Mouse (Mus musculus): ENCODE measurements around the gene Lef1. TPM values are rescaled to one million over a fixed set of nuclear protein-coding genes. Genes with fewer than 3 reads are reported as not detected.

Lef1 gene
- total RNA-seq, 2 experiments from 2014 or later = 0.66 to 1.5 TPM

GRCm38 (mm10) chr3:131107301-131108093 lies 2.8 kb upstream of the Lef1 start:
- ATAC-seq (ENCODE audit: poor library complexity, severe bottlenecking) = no peak

- ATAC-seq (ENCODE audit: poor library complexity, severe bottlenecking) = no peak
Measured at GRCm38 (mm10) chr3:131108094-131108653, 2.1 kb upstream of the Lef1 start.

GRCm38 (mm10) chr3:131109066-131109685 lies 1.1 kb upstream of the Lef1 start:
- no peak for ATAC-seq (ENCODE audit: poor library complexity, severe bottlenecking)

- ATAC-seq (ENCODE audit: poor library complexity, severe bottlenecking) = no peak
Measured at GRCm38 (mm10) chr3:131109686-131110070, 593 bp upstream of the Lef1 start.

GRCm38 (mm10) chr3:131111151-131111850 lies 1.0 kb downstream of the Lef1 start:
- ATAC-seq (ENCODE audit: poor library complexity, severe bottlenecking) = no peak

- peak; percentile 53 for ATAC-seq (ENCODE audit: poor library complexity, severe bottlenecking)
Measured at GRCm38 (mm10) chr3:131111851-131112572, 1.7 kb downstream of the Lef1 start.

GRCm38 (mm10) chr3:131112573-131112955 lies 2.3 kb downstream of the Lef1 start:
- ATAC-seq (ENCODE audit: poor library complexity, severe bottlenecking) = no peak

GRCm38 (mm10) chr3:131113029-131113428 lies 2.8 kb downstream of the Lef1 start:
- peak; percentile 31; the same call in 1 of the 2 replicates for ATAC-seq (ENCODE audit: poor library complexity, severe bottlenecking)

GRCm38 (mm10) chr3:131116116-131116515 lies 5.8 kb downstream of the Lef1 start:
- ATAC-seq (ENCODE audit: poor library complexity, severe bottlenecking) = no peak

- ATAC-seq (ENCODE audit: poor library complexity, severe bottlenecking) = no peak
Measured at GRCm38 (mm10) chr3:131117352-131117751, 7.1 kb downstream of the Lef1 start.

- peak; percentile 66; the same call in 1 of the 2 replicates for ATAC-seq (ENCODE audit: poor library complexity, severe bottlenecking)
Measured at GRCm38 (mm10) chr3:131117883-131118282, 7.6 kb downstream of the Lef1 start.

- ATAC-seq (ENCODE audit: poor library complexity, severe bottlenecking) = no peak
Measured at GRCm38 (mm10) chr3:131119435-131119834, 9.2 kb downstream of the Lef1 start.

- no peak for ATAC-seq (ENCODE audit: poor library complexity, severe bottlenecking)
Measured at GRCm38 (mm10) chr3:131123501-131123900, 13.2 kb downstream of the Lef1 start.

- no peak for ATAC-seq (ENCODE audit: poor library complexity, severe bottlenecking)
Measured at GRCm38 (mm10) chr3:131125873-131126272, 15.6 kb downstream of the Lef1 start.

GRCm38 (mm10) chr3:131126438-131126837 lies 16.2 kb downstream of the Lef1 start:
- no peak for ATAC-seq (ENCODE audit: poor library complexity, severe bottlenecking)

- ATAC-seq (ENCODE audit: poor library complexity, severe bottlenecking) = no peak
Measured at GRCm38 (mm10) chr3:131134003-131134402, 23.7 kb downstream of the Lef1 start.

GRCm38 (mm10) chr3:131135434-131135833 lies 25.2 kb downstream of the Lef1 start:
- no peak for ATAC-seq (ENCODE audit: poor library complexity, severe bottlenecking)

- ATAC-seq (ENCODE audit: poor library complexity, severe bottlenecking) = no peak
Measured at GRCm38 (mm10) chr3:131136455-131136854, 26.2 kb downstream of the Lef1 start.

GRCm38 (mm10) chr3:131137119-131137781 lies 27.0 kb downstream of the Lef1 start:
- ATAC-seq (ENCODE audit: poor library complexity, severe bottlenecking) = no peak

GRCm38 (mm10) chr3:131138224-131138623 lies 28.0 kb downstream of the Lef1 start:
- ATAC-seq (ENCODE audit: poor library complexity, severe bottlenecking) = no peak

Data from megakaryocyte, adult 5-6 weeks (primary cell).